Mouse (Mus musculus) heart, embryonic 14.5 days (tissue): ENCODE measurements at regions not wholly inside any gene's neighbourhood (a gene's known extent, or its start where the extent isn't known, plus 50 kb on each side); places are given as distances from the start of the nearest gene placed in this dataset.

Source experiments
- ATAC-seq: fragments of 200-750 bp; cut with Nextera tagmentation; 2 replicates; pipeline ENCODE4 v1.8.0; 2017; ENCODE audit warnings: low read depth, moderate TSS enrichment; ENCODE audit not compliant: insufficient number of reproducible peaks, insufficient read depth, low FRiP score
- H3K27ac ChIP-seq, 2 experiments: fragments of 200-500 bp in 1 of 2; fragments of 300-500 bp in 1 of 2; sonication (generic) in 1 of 2; replicated peaks in 1 of 2; 2 replicates each; pipeline ENCODE4 v1.5.1; 2012 to 2014; ENCODE audit warnings: low read depth in 2 of 2, low read length in 2 of 2, control low read depth in 1 of 2, mild to moderate bottlenecking in 1 of 2, mixed read lengths in 1 of 2; ENCODE audit not compliant: control insufficient read depth in 1 of 2, insufficient read depth in 1 of 2
- H3K27me3 ChIP-seq: fragments of 300-500 bp; sonication (generic); 2 replicates; pipeline ENCODE4 v1.6.1; 2014; ENCODE audit warnings: mild to moderate bottlenecking, low read length, control low read depth; ENCODE audit not compliant: control insufficient read depth, insufficient read depth
- H3K36me3 ChIP-seq: fragments of 300-500 bp; sonication (generic); 2 replicates; pipeline ENCODE4 v1.6.1; 2014; ENCODE audit warnings: mild to moderate bottlenecking, control low read depth, low read length, mixed read lengths; ENCODE audit not compliant: control insufficient read depth, insufficient read depth
- H3K4me1 ChIP-seq, 2 experiments: fragments of 200-500 bp in 1 of 2; fragments of 300-500 bp in 1 of 2; sonication (generic) in 1 of 2; 2 replicates each; pipeline ENCODE4 v1.6.1; 2012 to 2014; ENCODE audit warnings: low read length in 2 of 2, control low read depth in 1 of 2, mixed read lengths in 1 of 2; ENCODE audit not compliant: control insufficient read depth in 2 of 2, insufficient read depth in 2 of 2
- H3K4me2 ChIP-seq: fragments of 300-500 bp; sonication (generic); 2 replicates; pipeline ENCODE4 v1.6.1; 2014; ENCODE audit warnings: mild to moderate bottlenecking, low read length
- H3K4me3 ChIP-seq, 2 experiments: fragments of 200-500 bp in 1 of 2; fragments of 300-500 bp in 1 of 2; sonication (generic) in 1 of 2; 2 replicates each; pipeline ENCODE4 v1.5.1; 2012 to 2014; ENCODE audit warnings: low read length in 2 of 2, mild to moderate bottlenecking in 2 of 2, control low read depth in 1 of 2, low read depth in 1 of 2, moderate library complexity in 1 of 2; ENCODE audit not compliant: control insufficient read depth in 1 of 2, insufficient read depth in 1 of 2
- H3K9ac ChIP-seq: fragments of 300-500 bp; sonication (generic); 2 replicates; pipeline ENCODE4 v1.6.1; 2014; ENCODE audit warnings: mild to moderate bottlenecking, low read length
- H3K9me3 ChIP-seq: fragments of 300-500 bp; sonication (generic); 2 replicates; pipeline ENCODE4 v1.6.1; 2016; ENCODE audit warnings: low read length, control low read depth; ENCODE audit not compliant: control insufficient read depth
- WGBS: fragments of 180-500 bp; shearing (Covaris S2); extraction: QIAGEN DNeasy Blood & Tissue Kit; methylation state at CpG from one replicate; pipeline ENCODE4 v1.1.7; 2014; 5-methylcytosine and 5-hydroxymethylcytosine counted together

GRCm38 (mm10) chr13:115219701-115220100 is 117.9 kb upstream of the Itga1 start:
- H3K9ac ChIP-seq: no peak overlapping the region
- no peaks in the 10 kb centered on the region for H3K9me3 ChIP-seq
- WGBS: 14% methylated on average over 2 of the region's 2 CpGs
- ATAC-seq: no peak
- H3K4me3 ChIP-seq: no peak overlapping the region
- peaks cover 2 to 4% of the 10 kb centered on the region in 2 experiments for H3K4me1 ChIP-seq
- no peak overlapping the region for H3K27ac ChIP-seq
- no peaks in the 10 kb centered on the region for H3K36me3 ChIP-seq
- no peak overlapping the region for H3K4me2 ChIP-seq
- no peaks in the 10 kb centered on the region for H3K27me3 ChIP-seq

DNA sequence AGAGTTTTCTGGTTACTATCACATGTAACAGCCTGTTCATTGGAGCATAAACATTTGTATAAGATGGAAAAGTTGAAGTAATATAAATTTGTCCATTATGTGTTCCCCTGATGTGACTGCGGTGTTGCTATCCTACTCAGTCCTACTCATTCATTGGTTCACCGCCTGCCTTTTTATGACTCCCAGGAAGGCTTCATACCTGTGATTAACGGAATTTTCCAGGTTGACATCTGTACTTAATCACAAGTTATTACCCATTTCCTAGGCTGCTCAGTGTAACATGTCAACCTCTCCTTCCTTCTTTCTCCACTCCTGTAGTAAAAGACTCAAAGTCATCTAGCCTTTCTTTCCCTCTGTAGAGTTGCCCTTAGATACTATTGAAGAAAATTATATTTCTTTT is 109.5 kb upstream of the Itga1 start:
- H3K9me3 ChIP-seq: no peaks in the 10 kb centered on the region
- no peaks in the 10 kb centered on the region for H3K4me1 ChIP-seq
- no peak for ATAC-seq
- H3K36me3 ChIP-seq: no peaks in the 10 kb centered on the region
- H3K27me3 ChIP-seq: no peaks in the 10 kb centered on the region
- H3K4me3 ChIP-seq: no peak overlapping the region
- no peak overlapping the region for H3K27ac ChIP-seq
- no peak overlapping the region for H3K4me2 ChIP-seq
- H3K9ac ChIP-seq: no peak overlapping the region
- 75% methylated on average over 3 of the region's 3 CpGs for WGBS

DNA sequence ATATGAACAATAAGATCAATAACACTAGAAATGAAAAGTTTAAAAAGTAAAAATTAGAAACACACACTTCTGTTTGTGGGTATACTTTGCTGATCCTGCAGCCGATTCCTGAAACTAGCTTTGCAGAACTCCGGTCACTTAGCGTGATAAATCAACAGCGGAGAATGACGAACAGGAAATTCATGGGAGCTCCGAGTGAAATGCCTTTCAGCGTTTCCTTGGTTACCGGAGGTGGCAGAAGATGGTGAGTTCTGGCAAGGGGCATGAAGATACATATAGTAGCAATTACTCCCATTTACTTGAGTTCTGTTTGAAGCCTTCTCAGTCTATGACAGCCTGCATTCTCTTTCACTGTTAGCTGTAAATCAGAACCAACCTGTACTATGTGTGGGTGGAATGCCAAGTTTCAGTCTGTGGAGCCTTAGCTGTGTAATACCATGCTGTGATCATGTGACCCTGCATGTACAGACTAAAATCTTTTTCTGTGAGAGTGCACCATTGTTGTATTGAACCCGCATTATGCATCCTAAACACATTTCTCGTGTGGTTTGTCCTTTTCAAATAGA is 109.0 kb upstream of the Itga1 start:
- no peaks in the 10 kb centered on the region for H3K27me3 ChIP-seq
- no peaks in the 10 kb centered on the region for H3K36me3 ChIP-seq
- 80% methylated on average over 10 of the region's 10 CpGs for WGBS
- H3K9ac ChIP-seq: no peak overlapping the region
- H3K4me1 ChIP-seq: no peaks in the 10 kb centered on the region
- no peak for ATAC-seq
- H3K4me3 ChIP-seq: no peak overlapping the region
- H3K27ac ChIP-seq: no peak overlapping the region
- no peak overlapping the region for H3K4me2 ChIP-seq
- no peaks in the 10 kb centered on the region for H3K9me3 ChIP-seq

DNA sequence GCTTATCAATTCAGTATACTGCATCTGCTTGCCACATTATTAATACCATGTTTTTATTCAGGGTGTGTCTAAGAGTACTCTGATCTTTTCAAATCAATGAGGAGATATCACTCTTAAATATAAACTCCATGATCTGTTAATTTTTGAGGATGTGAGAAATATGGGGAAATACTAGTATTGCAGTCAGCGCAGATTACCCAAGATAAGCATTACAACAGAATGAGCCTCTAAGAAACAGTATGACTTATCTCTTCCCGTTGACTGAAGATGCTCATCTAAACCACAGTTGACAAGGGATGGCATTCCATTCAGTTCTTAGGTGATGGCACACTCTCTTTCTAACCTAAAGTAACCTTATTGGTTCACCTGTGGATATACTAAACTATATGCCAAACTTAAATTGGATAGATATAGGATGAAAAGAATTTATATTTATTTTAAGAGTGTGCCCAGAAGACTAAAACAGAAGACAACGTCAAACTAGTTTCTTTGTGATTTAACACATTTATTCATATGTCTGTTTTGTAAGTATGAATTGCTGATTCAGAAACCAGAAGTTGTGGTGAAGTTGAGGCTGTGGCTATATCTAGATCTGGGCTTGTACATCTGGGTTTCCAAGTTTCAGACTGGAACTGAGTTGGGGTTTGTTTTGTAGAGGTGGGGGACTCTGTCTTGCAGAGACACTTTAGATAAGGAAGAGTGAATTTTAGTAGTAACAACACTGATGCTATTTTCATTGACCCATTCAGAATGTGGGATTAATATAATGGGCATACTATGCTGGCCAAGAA is 107.8 kb upstream of the Itga1 start:
- 91% methylated on average over 3 of the region's 3 CpGs for WGBS
- no peak overlapping the region for H3K4me2 ChIP-seq
- no peak overlapping the region for H3K9ac ChIP-seq
- no peaks in the 10 kb centered on the region for H3K27me3 ChIP-seq
- H3K4me1 ChIP-seq: no peaks in the 10 kb centered on the region
- ATAC-seq: no peak
- H3K36me3 ChIP-seq: no peaks in the 10 kb centered on the region
- no peaks in the 10 kb centered on the region for H3K9me3 ChIP-seq
- no peak overlapping the region for H3K4me3 ChIP-seq
- H3K27ac ChIP-seq: no peak overlapping the region

DNA sequence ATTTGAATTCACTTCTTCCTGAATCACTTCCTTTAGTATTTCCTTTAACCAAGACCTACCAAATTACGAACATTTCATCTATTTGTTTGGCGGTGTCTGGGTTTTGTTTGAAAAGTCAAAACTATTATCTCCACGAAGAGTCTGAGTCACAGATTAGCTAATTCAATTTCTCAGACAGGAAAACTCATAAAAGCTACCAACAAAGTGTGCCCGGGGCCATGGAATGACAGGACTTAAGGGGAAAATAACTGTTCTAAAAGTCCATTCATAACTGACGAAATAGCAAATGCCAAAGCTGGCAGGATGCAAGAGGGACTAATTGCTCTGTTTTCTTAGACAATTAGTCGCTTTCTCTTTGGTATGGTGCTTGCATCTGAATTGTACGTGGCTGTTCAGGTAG is 105.0 kb upstream of the Itga1 start:
- no peak for ATAC-seq
- Histone ChIP-seq H3K27ac (no peak overlapping the region), H3K9me3 (no peaks in the 10 kb centered on the region), H3K4me1 (no peaks in the 10 kb centered on the region), H3K27me3 (no peaks in the 10 kb centered on the region), H3K36me3 (no peaks in the 10 kb centered on the region), H3K9ac (no peak overlapping the region), H3K4me3 (no peak overlapping the region), H3K4me2 (no peak overlapping the region)
- WGBS: 69% methylated on average over 7 of the region's 7 CpGs

GRCm38 (mm10) chr13:115199166-115199565 is 97.4 kb upstream of the Itga1 start:
- Histone ChIP-seq H3K27ac (no peak overlapping the region), H3K4me2 (no peak overlapping the region), H3K27me3 (no peaks in the 10 kb centered on the region), H3K4me1 (no peaks in the 10 kb centered on the region), H3K36me3 (no peaks in the 10 kb centered on the region), H3K9me3 (no peaks in the 10 kb centered on the region), H3K9ac (no peak overlapping the region), H3K4me3 (no peak overlapping the region)
- ATAC-seq: no peak
- 29% methylated on average over 3 of the region's 3 CpGs for WGBS

DNA sequence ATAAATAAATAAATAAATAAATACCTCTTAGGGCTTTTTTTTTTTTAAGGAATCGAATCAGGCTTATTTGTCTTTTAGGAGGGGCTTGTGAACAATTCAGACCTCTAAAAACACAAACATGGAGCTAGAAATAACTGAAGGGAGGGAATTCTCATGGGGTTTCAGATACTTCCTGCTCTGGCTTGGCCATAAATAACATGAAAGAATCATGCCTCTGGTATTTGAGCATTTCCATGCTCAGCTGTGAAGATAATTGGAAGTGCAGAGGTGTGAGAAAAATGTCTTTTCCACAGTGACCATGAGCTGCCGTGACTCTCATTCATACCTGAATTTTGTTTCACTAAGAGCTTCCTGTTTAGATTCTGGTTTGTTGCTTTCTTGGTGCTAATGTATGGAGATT is 86.3 kb upstream of the Itga1 start:
- no peak overlapping the region; the same call in 1 of the 2 replicates for H3K4me2 ChIP-seq
- H3K36me3 ChIP-seq: no peaks in the 10 kb centered on the region
- WGBS: 14% methylated on average over 2 of the region's 2 CpGs
- H3K27me3 ChIP-seq: no peaks in the 10 kb centered on the region
- H3K4me3 ChIP-seq: no peak overlapping the region
- peaks cover 5 to 19% of the 10 kb centered on the region in 2 experiments for H3K4me1 ChIP-seq
- ATAC-seq: no peak
- H3K9me3 ChIP-seq: no peaks in the 10 kb centered on the region
- no peak overlapping the region for H3K9ac ChIP-seq
- H3K27ac ChIP-seq: peak overlapping the region; percentile 47 to 80; a peak in 3 of 4 replicates
